Mouse (Mus musculus): ENCODE data around the gene Gle1.
"Not testable (repeated sequence)": the region's sequence is repeated elsewhere in the genome, so short reads cannot be mapped to it uniquely, and the experiment has no call there.

Gene Gle1

GRCm38 (mm10) chr2:29934906-29935599 lies at the start of gene Gle1:
TSS of gene Gle1 (plus strand) at chr2:29935426.
- peak; percentile 98 for DNase-seq

- DNase-seq, result not testable (repeated sequence)
These were observed 48.5 kb upstream of the Gle1 start for GRCm38 (mm10) chr2:29886659-29887292.

- peak; percentile 100 for DNase-seq
These were observed 45.9 kb upstream of the Gle1 start, which contains the start of gene Odf2 for GRCm38 (mm10) chr2:29889066-29889944. TSS of gene Odf2 (plus strand) at chr2:29889221.

- DNase-seq, result peak; percentile 85 to 88
These were observed 45.0 kb upstream of the Gle1 start for GRCm38 (mm10) chr2:29889991-29890833.

GRCm38 (mm10) chr2:29891773-29892172 lies 43.5 kb upstream of the Gle1 start:
- peak; percentile 35 to 50 for DNase-seq

- DNase-seq, result peak in 1 of 2 experiments; percentile 26
These were observed 39.2 kb upstream of the Gle1 start for GRCm38 (mm10) chr2:29896071-29896470.

GRCm38 (mm10) chr2:29897366-29897765 lies 37.9 kb upstream of the Gle1 start:
- peak in 1 of 2 experiments; percentile 28 for DNase-seq

GRCm38 (mm10) chr2:29898081-29898480 lies 37.1 kb upstream of the Gle1 start:
- peak in 1 of 2 experiments; percentile 40 for DNase-seq

- DNase-seq, result no peak
These were observed 33.0 kb upstream of the Gle1 start for GRCm38 (mm10) chr2:29902194-29902593.

GRCm38 (mm10) chr2:29908171-29908570 lies 27.1 kb upstream of the Gle1 start:
- not testable (repeated sequence) for DNase-seq

- peak in 1 of 2 experiments; percentile 35 for DNase-seq
These were observed 25.2 kb upstream of the Gle1 start for GRCm38 (mm10) chr2:29910042-29910441.

GRCm38 (mm10) chr2:29917621-29918020 lies 17.6 kb upstream of the Gle1 start:
- no peak for DNase-seq

GRCm38 (mm10) chr2:29922011-29922410 lies 13.2 kb upstream of the Gle1 start:
- peak; percentile 48 to 57 for DNase-seq

GRCm38 (mm10) chr2:29926542-29926941 lies 8.7 kb upstream of the Gle1 start:
- DNase-seq, result no peak

- DNase-seq, result peak; percentile 98
These were observed 4.7 kb upstream of the Gle1 start for GRCm38 (mm10) chr2:29930506-29930905.

- DNase-seq, result peak; percentile 38 to 55
These were observed 4.0 kb upstream of the Gle1 start for GRCm38 (mm10) chr2:29931194-29931593.

- no peak for DNase-seq
These were observed 4.8 kb downstream of the Gle1 start for GRCm38 (mm10) chr2:29940073-29940472.

GRCm38 (mm10) chr2:29940826-29941225 lies 5.6 kb downstream of the Gle1 start:
- DNase-seq, result no peak

- DNase-seq, result no peak
These were observed 9.5 kb downstream of the Gle1 start for GRCm38 (mm10) chr2:29944723-29945122.

- no peak for DNase-seq
These were observed 13.7 kb downstream of the Gle1 start for GRCm38 (mm10) chr2:29948896-29949295.

- DNase-seq, result no peak
These were observed 26.0 kb downstream of the Gle1 start for GRCm38 (mm10) chr2:29961246-29961645.
